Mouse (Mus musculus) neutrophil, adult 5-6 weeks (primary cell): ENCODE measurements at regions not wholly inside any gene's neighbourhood (a gene's known extent, or its start where the extent isn't known, plus 50 kb on each side); places are given as distances from the start of the nearest gene placed in this dataset.

Experiments
- ATAC-seq: fragments of 151-379, 151-347 bp; 2 replicates; pipeline ENCODE4 v1.8.0; 2017; ENCODE audit warnings: mild to moderate bottlenecking, moderate TSS enrichment; ENCODE audit not compliant: insufficient number of reproducible peaks, poor library complexity, low FRiP score, severe bottlenecking; ENCODE audit errors: extremely low read depth

DNA sequence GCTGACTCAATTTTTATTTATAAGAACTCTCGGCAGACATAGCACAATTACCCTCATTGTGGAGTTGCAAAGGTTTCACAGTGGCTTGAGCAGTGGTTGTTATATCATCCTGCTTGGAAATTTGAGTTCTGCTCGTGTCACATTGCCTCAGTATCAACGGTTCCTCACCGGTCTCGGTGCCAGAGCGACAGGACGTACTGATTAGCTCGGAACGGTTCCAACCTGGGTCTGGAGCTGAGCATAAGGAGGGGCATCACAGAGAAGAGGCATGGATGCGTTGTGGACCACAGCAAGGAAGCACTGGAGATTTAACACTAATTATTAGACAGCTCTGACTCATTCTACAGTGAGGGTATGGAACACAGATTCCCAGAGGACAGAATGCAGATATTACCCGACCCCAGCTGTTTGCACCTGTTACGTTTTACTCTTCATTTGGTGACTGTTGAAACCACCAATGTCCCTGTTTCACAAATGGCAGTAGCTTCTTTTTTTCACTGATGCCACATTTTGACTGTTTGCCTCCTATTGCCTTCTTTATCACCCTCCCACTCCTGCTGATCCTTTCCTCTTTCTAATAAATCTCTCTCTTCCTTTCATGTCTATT is 189.8 kb downstream of the Gja1 start:
- ATAC-seq: no peak

DNA sequence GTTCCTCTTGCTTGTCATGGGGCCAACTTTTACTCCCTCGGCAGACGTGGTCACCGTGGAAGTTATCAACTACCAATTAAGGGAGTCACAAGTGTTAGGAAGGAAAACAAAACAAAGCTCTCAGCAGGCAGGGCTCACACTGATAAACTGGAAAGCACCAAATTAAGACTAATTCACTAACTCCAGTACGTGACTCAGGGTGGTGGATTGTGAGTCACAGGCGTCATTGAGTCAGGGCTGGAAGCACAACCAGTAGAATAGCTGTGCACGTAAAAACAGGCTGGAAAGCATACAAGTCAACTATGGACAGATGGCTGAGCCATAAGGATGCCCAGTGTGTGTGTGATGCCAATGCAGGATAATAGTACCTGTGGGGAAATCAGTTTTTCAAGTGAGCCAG is 204.9 kb downstream of the Gja1 start:
- ATAC-seq: no peak

DNA sequence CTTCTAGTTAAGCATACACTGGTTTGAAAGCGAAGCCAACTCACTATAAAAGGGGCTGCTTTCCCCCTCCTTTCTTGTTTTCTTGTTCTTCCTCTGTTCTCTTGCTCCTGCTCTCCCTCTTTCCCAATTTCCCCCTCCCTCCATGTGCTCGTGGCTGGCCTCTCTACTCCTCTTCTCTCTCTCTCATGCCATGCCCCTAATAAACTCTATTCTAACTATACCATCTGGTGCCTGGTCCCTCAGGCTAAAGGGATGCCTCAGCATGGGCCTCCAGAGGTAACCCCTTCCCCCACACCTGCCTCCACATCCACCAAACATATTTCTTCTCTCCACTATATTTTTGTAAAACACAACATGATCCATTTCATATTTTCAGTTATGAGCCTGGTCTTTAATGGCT is 210.1 kb downstream of the Gja1 start:
- ATAC-seq: no peak

DNA sequence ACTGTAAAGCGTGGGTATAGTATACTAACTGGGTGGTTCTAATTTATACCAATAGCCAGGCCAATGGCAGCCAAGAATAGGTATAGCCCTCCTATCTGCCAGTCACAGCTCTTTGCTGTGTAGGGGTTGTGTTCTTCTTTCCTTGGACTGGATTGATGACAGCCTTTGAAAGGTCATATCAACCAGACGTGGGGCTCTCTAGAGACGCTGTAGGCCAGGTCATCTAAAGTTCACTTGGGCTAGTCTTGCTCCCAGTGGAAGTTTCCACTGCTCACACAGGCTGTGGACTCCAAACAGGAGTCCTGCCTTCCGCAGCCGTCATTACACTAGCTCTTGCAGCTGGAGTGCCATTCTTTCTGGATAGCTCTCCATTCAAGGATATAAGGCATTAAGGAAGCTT is 220.3 kb downstream of the Gja1 start:
- no peak for ATAC-seq

DNA sequence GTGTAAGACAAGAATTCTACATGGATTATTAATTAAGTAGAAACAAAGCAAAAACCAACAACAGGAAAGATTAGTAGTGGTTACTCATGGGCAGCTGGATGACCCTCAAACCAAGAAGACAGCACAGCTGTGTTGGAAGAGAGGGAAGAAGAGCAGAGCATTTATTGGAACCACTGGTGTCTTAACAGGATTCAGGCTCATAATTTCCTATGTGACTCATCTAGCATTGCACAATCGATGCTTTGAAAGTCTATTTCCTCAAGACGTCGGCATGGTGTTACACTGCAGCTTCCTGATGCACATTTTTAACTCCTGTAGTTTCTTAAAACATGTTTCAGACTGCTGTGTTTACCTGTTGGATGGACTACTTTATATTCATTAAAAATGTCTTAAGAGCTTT is 221.1 kb downstream of the Gja1 start:
- no peak for ATAC-seq

DNA sequence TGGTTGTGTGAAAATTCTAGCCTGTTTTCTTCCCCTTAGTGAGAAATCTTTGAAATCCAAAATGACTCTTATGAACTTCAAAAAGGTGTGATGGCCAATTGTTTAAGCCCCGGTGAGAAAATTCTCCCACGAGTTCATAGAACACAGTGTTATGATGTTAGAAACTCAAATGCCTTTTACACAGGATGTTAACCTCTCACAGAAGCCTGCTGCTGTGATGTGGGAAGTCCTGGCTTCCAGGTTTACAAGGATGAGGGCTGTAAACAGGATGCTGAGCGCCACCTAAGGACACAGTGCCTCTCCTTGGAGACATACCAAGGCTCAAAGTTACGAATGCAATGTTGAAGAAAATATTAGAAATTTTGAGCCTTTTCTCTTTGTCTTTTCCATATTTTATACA is 222.8 kb downstream of the Gja1 start:
- ATAC-seq: no peak

DNA sequence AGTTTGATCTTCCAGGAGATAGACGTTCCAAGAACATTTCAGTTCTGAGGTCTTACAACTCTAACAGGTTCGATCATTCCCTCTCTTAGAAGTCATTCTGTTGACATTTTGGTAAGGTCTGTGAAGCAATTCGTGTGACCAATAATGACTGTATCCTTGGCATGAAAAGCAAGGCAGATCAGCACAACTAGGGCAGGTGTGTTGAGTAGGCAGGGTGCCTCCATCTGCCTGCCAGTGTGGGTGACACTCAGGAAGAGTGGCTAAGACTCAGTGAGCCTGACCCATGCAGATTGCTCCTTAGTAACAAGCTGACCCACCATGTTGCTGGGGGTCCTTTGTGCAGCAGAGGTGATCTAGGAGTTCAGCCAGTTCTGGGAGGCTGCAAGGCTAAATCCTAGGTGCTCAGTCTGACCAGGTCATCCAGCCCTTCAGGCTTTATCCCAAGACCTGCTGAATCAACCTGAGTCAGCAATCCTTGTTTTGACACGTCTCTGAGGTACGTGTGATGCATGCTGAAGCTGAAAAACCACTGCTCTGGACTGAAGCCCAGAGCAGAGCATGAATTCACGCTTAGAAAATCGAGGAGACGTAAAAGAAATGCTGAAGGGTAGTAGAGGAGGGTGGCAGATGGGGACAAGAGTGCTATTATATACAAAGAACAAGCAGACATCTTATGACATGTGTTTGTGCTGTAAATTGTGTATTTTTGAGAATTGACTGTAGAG is 234.6 kb downstream of the Gja1 start:
- no peak for ATAC-seq

DNA sequence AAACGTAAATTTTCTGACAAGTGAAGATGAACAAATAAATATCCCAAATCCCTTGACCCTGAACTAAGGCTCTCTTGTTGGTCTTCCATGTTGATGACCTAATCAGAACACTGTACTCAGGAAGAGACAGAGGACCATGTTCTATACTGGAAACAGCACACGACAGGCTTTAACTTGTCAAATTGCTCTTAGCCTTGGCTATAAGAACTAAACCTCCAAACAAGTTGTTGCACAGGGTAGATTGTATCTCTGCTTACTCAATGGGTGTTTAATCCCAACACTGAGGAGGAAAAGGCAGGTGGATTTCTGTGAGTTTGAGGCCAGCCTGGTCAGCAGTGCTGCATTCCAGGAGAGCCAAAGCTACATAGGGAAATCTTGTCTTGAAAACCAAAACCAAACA is 265.5 kb downstream of the Gja1 start:
- ATAC-seq: no peak

DNA sequence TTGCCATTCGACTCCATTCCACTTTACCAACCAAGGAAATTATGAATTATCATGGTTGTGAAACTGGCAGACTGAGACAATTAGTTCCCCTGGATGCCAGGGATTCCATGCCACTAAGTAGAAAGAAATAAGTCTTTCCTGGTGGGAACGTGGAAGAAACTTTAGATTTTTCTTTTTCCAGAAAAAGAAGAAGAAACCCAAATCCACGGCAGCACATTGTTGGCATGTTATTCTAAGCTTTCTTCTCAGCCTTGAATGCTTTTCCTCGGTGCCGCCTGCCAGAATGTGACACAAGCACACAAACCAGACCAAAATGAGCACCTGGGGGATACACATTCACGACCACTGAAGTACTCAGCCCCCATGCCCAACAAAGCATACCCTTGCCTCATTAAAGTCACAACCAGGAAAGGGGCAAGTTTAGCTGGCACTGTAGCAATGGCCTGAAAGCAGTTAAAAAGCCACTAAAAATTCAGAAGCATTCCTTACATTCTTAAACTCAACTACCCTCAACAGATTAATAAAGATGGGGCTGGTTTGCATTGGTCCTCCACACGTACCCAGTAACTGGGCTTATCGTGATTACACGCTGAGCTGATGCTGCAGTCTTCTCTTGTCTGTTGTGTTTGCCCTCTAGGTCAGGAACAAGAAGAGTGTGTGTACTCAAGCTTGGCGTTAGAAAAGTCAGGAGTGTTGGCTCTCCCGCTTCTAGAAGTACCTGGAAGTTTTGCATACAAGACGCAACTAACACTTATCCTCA is 266.4 kb downstream of the Gja1 start:
- no peak for ATAC-seq

DNA sequence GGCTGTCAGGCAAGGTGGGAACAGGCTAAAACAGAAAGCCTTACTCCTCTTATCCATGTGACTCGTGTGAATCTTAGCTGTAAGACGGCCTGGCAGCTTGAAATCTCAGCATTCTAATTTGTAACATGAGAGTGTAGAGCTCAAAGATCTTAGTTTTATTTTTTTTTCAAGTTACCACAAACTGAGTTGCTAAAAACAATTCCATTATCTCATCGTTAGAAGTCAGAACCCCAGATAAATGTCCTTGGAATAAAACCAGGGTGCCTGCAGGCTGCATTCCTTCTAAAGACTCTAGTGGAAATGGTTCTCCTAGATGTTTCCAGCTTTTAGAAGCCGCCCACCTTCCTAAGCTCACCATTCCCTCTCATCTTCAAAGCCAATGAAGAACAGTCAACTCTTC is 283.4 kb downstream of the Gja1 start:
- no peak for ATAC-seq

DNA sequence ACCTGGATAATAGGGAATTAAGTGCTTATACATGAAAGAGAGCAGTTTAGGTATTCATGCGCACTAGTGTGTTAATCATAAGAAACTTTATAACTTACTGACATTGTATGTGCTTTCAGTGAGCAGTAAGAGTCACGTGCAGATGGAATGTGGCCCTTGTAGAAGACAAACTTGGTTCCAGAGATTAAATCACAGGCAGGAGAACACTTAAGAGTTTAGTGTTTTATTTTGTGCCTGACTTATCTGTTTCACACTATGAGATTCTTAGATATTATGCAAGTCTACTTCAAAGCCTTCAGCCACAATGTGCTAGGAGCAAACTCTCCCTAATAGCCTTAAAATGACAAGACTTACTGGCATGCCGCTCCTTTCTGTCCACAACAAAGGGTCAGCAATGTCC is 296.8 kb downstream of the Gja1 start:
- ATAC-seq: no peak

DNA sequence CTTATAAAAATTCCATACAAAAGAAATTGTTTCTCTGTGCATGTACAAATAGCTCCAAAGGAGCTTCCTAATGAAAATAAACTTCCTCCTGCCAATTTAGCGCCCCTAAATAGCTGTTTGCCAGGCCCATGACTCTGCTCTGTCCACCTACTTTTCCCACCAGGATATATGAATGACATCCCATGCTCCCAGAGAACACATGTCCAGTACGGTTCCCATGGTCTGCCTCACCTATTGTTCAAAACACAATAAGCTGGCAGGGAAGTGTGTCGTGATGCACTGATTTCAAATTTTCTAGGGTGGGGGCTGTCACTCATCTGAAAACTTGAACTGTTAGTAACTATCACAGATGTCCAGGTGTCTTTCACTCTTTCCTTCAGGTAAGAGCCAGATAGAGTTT is 305.8 kb downstream of the Gja1 start:
- no peak for ATAC-seq

DNA sequence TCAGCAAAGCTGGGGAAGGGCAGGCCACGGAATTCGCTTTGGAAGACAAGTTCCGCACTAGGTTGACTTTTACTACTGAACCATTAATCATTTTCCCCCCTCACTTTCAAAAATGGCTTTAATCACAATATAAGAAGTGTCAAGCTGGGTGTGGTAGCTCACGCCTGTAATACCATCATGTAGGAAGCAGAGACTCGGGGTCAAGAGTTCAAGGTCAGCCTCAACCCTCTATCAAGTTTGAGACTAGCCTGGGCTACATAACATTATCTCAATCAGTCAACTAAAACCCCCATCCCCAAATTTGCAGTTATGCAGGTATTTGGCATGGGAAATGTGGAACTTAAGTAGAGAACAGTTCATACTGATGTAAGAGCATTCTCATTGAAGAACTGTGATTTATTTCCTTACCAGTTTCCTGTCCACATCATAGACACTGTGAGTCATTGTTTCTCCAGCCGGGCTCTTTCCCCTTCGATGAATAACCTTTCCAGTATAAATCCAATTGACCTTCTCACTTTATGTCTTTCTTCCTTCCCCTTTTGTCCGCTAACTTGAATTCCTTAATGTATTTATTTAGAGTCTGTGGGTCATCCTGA is 308.6 kb downstream of the Gja1 start:
- ATAC-seq: no peak

DNA sequence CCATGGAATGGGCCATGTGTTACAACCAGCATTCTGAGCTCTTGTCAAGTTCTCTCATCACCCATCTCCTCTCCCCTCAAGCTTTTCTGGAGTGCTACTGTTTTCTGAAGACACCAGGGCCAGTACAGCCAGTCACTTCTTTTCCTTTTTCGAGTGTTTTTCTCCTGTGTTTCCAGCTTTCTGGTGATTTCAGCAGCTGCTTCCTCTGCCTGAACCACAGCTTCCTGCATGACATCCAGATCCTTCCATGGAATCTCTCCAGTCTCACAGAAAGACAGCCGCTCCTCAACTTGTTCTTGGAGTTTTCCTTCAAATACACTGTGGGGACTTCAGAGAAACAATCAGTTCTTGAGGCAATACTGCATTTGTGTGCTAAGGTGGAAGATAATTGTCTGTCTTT is 314.3 kb downstream of the Gja1 start:
- ATAC-seq: no peak

DNA sequence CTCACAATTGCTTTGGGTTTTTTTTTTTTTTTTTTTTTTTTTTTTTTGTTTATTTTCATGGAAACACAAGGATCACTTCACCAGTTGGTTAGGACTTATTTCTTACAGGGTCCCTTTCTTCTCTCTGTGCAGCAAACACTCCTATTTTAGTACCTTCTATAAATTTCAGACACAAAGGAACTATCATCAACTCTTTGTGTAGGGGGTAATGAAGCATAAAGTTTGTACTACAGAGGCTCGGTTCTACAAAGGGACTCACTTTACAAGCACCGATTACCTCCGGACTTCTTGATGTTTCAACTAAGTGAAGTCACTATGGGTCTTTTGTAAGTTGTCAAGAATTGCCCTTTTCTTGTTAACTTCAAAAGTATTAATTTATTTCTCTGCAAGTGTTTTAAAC is 318.0 kb downstream of the Gja1 start:
- ATAC-seq: no peak

DNA sequence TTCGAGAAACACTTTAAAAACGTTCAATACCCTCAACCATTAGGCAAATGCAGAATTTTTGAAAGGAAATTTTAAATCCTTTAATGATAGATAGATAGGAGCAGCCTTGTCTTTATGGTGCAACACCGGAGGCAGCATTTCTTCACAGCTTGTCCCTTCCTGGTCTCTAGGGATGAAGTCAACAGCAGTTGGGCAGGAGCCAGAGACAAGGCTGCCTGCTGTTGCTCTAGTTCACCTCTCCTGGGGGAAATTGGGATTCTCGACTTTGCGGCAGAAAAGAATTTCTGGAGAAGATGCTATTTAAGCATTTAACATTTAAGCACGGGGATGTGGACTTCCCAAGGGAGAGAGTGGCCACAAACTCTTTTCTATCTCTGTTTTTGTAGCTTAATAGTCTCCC is 323.0 kb downstream of the Gja1 start:
- ATAC-seq: no peak

DNA sequence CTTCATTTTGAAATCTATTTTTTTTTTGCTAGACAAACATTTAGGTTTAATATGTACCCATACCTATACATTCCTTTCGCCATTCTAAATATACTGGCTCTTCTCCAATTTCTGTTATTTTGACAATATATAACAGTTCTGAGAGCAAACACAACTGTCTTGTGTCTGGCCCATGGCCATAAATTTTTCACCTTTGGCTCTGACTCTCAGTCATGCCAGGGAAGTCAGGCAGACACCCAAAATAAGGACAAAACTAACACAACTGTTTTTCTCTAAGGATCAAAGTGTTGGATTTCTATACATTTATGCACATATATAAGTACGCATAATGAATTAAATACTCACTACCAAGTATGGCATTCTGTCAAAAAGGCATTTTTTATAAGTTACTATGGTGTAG is 331.3 kb downstream of the Gja1 start:
- no peak for ATAC-seq

DNA sequence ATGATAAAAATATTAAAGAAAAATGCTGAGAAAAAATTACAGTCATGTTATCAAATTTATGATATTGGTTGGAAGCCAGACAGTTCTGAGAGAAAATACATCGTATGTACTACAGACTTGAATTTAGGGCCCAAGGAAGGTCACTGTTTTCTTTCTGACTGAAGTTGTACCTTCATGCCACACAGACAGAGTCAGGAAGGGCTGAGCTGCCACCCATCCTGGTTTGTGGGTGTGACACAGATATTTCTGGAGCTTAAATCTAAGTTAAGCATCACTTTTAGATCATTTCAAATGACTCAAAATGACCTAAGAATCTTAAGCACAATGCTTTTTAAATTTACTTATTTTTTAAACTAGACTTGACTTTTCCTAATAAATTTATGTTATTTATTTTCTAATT is 331.8 kb downstream of the Gja1 start:
- no peak for ATAC-seq

DNA sequence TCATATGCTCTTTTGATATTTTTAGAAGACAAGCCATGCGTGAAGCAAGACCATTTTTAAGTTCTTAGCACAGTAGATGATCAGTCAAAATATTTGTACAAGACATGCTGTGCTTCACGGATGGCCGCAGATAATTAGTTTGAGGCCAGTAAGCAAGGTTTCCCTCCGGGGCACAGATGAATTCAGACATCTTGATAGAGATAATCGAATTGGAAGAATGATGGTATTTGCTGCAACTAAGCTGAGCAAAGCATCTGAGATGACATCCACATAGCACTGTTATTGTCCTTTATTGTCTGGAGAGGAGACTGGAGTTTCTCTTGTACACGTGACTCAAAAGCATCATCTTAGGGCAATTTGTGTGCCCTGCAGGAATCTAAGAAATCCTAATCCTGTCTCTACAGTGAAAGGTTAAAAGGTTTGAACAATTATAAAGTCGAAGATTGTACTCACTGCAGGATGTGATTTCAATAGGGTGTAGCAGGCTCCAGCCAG is 335.5 kb downstream of the Gja1 start:
- no peak for ATAC-seq

DNA sequence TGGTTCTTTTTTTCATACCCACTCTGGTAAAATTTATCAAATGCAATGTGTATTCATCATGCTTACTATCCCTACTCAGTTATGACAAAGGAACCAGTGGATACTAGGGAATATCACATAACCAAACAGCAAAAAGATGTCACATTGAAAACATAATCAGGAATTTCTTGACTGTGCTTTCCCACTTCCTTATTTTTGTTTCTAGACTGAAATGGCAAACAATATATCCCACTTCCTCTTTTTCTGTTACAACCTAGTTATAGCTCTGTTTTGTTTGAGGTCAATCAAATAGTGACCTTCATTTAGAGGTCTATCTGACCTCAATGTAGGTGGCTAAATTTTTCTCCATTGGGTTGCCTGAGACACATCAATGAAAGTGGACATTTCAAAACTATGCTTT is 359.9 kb downstream of the Gja1 start:
- ATAC-seq: no peak
